Mouse (Mus musculus) ES-E14 (cell line): Measurements from ENCODE around the gene Elfn1. TPM values are rescaled to one million over a fixed set of nuclear protein-coding genes. Genes with fewer than 3 reads are reported as not detected.

Experiments used
- DNase-seq: peaks from one replicate; pipeline ENCODE4 v3.0.0-alpha.2; 2013; ENCODE audit warnings: low read depth, low spot score
- H3K27ac ChIP-seq: 2 replicates; pipeline ENCODE4 v1.5.1; 2012; ENCODE audit warnings: low read depth, mild to moderate bottlenecking, low read length, moderate library complexity, mixed read lengths; ENCODE audit not compliant: poor library complexity, insufficient read depth, severe bottlenecking
- H3K36me3 ChIP-seq: 2 replicates; pipeline ENCODE4 v1.6.1; 2012; ENCODE audit warnings: mild to moderate bottlenecking, low read length, moderate library complexity, mixed read lengths; ENCODE audit not compliant: control insufficient read depth, poor library complexity, insufficient read depth, severe bottlenecking
- H3K4me1 ChIP-seq, 2 experiments: fragments of 150-350 bp in 1 of 2; sonication (generic) in 1 of 2; 2 replicates each; pipeline ENCODE4 v1.6.1; 2012; ENCODE audit warnings: low read length in 2 of 2, mild to moderate bottlenecking in 1 of 2, mixed read lengths in 1 of 2; ENCODE audit not compliant: control insufficient read depth in 2 of 2, insufficient read depth in 2 of 2, poor library complexity in 1 of 2
- H3K4me3 ChIP-seq, 2 experiments: fragments of 150-350 bp in 1 of 2; sonication (generic) in 1 of 2; 2 replicates each; pipeline ENCODE4 v1.5.1; 2012; ENCODE audit warnings: low read length in 2 of 2, low read depth in 1 of 2, mild to moderate bottlenecking in 1 of 2, mixed read lengths in 1 of 2; ENCODE audit not compliant: insufficient read depth in 1 of 2, poor library complexity in 1 of 2, severe bottlenecking in 1 of 2
- H3K9ac ChIP-seq: 2 replicates; pipeline ENCODE4 v1.6.1; 2012; ENCODE audit warnings: low read depth, mild to moderate bottlenecking, low read length, mixed read lengths; ENCODE audit not compliant: poor library complexity, insufficient read depth, severe bottlenecking
- H3K9me3 ChIP-seq: fragments of 150-350 bp; sonication (generic); 2 replicates; pipeline ENCODE4 v1.6.1; 2012; ENCODE audit warnings: low read depth, mild to moderate bottlenecking, low read length; ENCODE audit not compliant: control insufficient read depth, insufficient read depth
- CHD2 ChIP-seq: IDR thresholded peaks from 2 replicates; pipeline ENCODE4 v1.6.1; 2014; ENCODE audit warnings: mild to moderate bottlenecking, low read depth, low read length, inconsistent platforms
- HCFC1 ChIP-seq: IDR thresholded peaks from 2 replicates; pipeline ENCODE4 v1.6.1; 2012; ENCODE audit warnings: low read length, inconsistent platforms, borderline replicate concordance; ENCODE audit not compliant: insufficient read depth
- MAFK ChIP-seq: IDR thresholded peaks from 2 replicates; pipeline ENCODE4 v1.6.1; 2014; ENCODE audit warnings: mild to moderate bottlenecking, low read depth, low read length, inconsistent platforms; ENCODE audit not compliant: insufficient read depth
- ZC3H11A ChIP-seq: IDR thresholded peaks from 2 replicates; pipeline ENCODE4 v1.6.1; 2012; ENCODE audit warnings: low read depth, mild to moderate bottlenecking, inconsistent platforms, low read length, borderline replicate concordance
- ZNF384 ChIP-seq: IDR thresholded peaks from 2 replicates; pipeline ENCODE4 v1.6.1; 2012; ENCODE audit warnings: low read depth, low read length, inconsistent platforms
- in situ Hi-C, 2 experiments: fragments of 600-800 bp; cut with MboI; formaldehyde crosslinking; loops; one replicate each; pipeline ENCODE4 v1.15.1; 2025; ENCODE audit warnings: low sequenced_read_pairs in 2 of 2, inconsistent platforms in 1 of 2; ENCODE audit not compliant: unreplicated experiment in 2 of 2
- total RNA-seq: library from RNA; depleted of rRNA; stranded (reverse); fragments of 300-350 nt; gene quantifications from 2 replicates; pipeline ENCODE4 v1.2.3, GENCODE M21; 2012

Elfn1 gene
- total RNA-seq, 1 experiment, result 1.1 TPM

- Histone ChIP-seq H3K36me3 (no peaks in the 10 kb centered on the region), H3K9ac (no peak overlapping the region), H3K4me1 (peaks cover 0 to 2% of the 10 kb centered on the region in 2 experiments; a peak in 1 of 4 replicates), H3K9me3 (no peaks in the 10 kb centered on the region), H3K4me3 (no peak overlapping the region), H3K27ac (no peak overlapping the region)
- in situ Hi-C loops, result no loop called here
- TF ChIP-seq ZNF384, result no peak
- no peak for TF ChIP-seq HCFC1
- no peak for TF ChIP-seq ZC3H11A
- no peak for TF ChIP-seq MAFK
- no peak for TF ChIP-seq CHD2
- no peak for DNase-seq
Observed at GRCm38 (mm10) chr5:139978525-139979276, 71.0 kb downstream of the Elfn1 start.

GRCm38 (mm10) chr5:139979371-139979770 lies 71.6 kb downstream of the Elfn1 start:
- no peaks in the 10 kb centered on the region for H3K9me3 ChIP-seq
- H3K36me3 ChIP-seq, result no peaks in the 10 kb centered on the region
- in situ Hi-C loops, result no loop called here
- no peak for DNase-seq
- no peak overlapping the region for H3K27ac ChIP-seq
- H3K4me3 ChIP-seq, result no peak overlapping the region
- TF ChIP-seq ZC3H11A (no peak), ZNF384 (no peak), MAFK (no peak), HCFC1 (no peak)
- peaks cover 0 to 2% of the 10 kb centered on the region in 2 experiments; a peak in 1 of 4 replicates for H3K4me1 ChIP-seq
- no peak overlapping the region for H3K9ac ChIP-seq

GRCm38 (mm10) chr5:139981976-139982375 lies 74.2 kb downstream of the Elfn1 start:
- H3K9ac ChIP-seq, result no peak overlapping the region
- H3K36me3 ChIP-seq, result no peaks in the 10 kb centered on the region
- no peak overlapping the region for H3K27ac ChIP-seq
- TF ChIP-seq MAFK (no peak), CHD2 (no peak), ZNF384 (no peak)
- H3K9me3 ChIP-seq, result no peaks in the 10 kb centered on the region
- H3K4me3 ChIP-seq, result no peak overlapping the region
- no peak for DNase-seq
- peaks cover 0 to 4% of the 10 kb centered on the region in 2 experiments; a peak in 1 of 4 replicates for H3K4me1 ChIP-seq
- in situ Hi-C loops, result no loop called here

DNA sequence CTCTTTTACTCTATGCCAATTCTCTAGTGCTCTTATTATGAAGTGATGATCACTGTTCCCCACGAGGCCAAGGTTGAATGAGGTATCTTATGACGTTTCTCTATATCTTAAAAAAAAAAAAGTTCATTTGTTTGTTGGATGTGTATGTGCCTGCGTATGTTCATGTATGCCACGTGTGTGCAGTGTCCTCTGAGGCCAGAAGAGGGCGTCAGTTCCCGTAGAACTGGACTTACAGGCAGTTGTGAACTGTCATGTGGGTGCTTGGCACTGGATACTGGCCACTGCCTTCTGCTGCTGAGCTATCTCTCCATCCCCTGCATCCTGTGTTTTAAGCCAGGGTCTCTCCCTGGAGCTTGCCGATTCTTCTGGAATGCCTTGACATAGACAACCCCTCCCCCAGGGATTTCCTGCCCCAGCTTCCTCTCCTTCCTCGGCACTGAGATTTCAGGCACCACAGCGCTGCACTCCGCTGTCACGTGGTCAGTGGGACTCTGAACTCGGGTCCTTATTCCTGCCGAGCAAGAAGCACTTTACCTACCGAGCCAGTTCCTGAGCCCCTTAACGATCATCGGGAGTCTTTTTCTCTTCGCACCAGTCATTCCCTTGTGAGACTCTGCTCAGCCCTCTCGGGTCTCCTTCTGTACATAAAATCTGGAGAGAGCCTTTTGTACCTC lies 77.5 kb downstream of the Elfn1 start:
- Histone ChIP-seq H3K9me3 (no peaks in the 10 kb centered on the region), H3K4me3 (no peak overlapping the region), H3K4me1 (peaks cover 0 to 6% of the 10 kb centered on the region in 2 experiments; a peak in 1 of 4 replicates), H3K9ac (no peak overlapping the region), H3K27ac (no peak overlapping the region), H3K36me3 (no peaks in the 10 kb centered on the region)
- in situ Hi-C loops, result no loop called here
- TF ChIP-seq HCFC1, result no peak
- TF ChIP-seq CHD2, result no peak
- no peak for TF ChIP-seq MAFK
- no peak for TF ChIP-seq ZNF384
- TF ChIP-seq ZC3H11A, result no peak
- no peak for DNase-seq
